Mouse (Mus musculus): Measurements from ENCODE around the gene Ryk.

Gene Ryk

DNA sequence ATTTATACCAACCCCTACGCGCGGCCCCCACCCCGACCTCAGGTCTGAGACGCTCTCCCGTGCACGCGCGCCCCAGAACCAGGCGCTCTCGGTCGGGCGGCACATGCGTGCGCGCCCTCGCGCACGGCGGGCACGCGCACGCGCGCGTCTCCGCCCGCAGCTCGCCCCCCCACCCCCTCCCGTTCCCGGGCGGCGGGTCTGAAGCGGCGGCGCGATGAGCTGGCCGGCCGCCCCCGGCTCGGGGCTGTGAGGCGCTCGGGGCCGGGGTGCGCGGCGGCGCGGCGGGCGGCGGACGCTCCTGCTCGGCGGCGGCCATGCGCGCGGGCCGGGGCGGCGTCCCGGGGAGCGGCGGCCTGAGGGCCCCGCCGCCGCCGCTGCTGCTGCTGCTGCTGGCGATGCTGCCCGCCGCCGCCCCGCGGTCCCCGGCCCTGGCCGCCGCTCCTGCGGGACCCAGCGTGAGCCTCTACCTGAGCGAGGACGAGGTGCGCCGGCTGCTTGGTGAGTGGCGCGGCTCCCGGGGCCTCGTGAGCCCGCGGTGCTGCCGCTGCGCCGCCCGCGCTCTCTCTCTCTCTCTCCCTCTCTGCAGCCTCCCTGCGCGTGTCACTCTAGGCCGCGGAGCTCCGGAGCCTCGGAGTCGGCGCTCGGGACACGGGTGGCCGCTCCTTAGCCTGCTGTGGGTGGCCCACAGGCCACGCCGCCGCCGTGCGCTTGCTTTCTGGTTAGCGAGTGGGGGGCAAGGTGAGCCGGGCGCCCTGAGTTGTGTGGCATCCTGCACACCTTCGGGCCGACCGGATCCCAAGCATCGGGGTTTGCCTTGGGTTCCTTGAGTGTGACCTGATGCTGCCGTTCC is at the start of gene Ryk:
TSS of gene Ryk (plus strand) at position 176 of the 850 bp plus-strand sequence.
- peak; percentile 63 for DNase-seq (ENCODE audit: low spot score)

DNA sequence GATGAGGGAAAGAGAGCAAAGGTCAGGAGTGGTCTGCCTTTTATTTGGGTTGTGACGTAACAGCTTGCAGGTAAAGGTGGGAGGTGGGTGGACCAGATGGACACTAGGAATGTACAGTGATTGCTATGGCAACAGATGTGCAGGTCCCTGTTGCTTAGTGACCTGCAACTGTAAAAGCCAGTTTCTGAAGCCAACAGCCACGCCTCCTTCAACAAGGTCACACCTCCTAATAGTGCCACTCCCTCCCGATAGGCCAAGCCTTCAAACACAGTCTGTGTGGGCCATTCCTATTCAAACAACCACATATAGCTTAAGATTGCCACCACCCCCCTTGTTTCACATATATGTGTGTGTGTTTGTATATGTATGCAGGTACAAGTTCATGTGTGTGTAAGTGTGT is 45.2 kb upstream of the Ryk start:
- DNase-seq (ENCODE audit: low spot score), result no peak

DNA sequence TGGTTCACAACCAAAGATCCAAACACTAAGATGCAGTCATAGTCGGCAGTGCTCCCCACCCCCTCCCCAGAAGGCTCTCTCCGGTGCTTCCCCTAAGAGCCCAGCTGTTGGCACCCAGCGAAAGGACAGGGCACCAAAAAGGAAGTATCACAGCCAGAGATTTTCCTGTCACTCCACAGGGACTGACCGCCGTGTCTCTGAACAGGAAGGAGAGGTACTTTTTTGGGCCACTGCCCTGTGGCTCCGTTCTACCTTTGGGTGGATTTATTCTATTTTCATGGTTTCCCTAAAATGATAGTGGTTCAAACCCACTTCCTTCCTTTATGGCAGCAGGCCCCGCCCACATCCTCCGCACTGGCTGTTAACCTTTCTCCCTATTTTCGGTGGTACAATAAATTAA is 42.9 kb upstream of the Ryk start:
- no peak for DNase-seq (ENCODE audit: low spot score)

DNA sequence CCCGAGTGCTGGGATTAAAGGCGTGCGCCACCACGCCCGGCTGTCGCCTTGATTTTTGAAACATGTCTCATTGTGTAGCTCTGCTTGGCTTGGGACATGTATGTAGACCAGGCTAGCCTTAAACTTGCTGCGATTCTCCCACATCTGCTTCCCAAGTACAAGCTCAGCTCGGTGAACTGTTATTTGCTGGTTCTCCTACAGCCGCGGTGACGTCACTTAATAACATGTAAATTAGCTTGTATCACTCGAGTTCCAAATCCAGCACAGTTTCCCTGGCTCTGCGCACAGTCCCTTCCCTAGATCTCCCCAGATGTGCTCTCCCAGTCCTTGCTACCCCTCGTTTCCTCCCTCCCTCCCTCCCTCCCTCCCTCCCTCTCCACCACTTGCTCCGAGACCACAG is 41.9 kb upstream of the Ryk start:
- no peak for DNase-seq (ENCODE audit: low spot score)

DNA sequence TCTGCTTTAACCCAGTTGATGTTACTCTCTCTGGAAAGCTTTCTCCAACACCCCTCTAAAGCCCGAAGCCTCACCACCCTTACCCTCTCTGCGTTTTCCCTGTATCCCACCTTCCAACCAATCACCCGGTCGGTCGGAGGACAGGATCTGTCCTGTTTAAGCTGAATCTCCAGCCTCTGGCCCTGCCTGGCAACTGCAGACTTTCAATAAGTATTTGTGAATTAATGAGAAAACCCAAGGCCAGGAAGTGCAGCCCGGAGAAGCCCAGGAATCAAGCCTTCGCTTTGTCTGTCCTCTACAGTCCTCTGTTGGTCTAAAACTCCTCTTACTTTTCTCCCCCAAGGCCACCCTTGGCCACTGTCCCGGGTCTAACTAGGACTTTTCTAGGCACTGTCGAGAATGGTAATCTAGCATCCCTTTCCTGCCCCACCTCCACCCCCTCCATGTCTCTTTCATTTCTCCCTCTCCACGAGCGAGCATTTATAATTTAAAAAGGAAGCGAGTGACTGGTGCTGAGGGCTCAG is 41.4 kb upstream of the Ryk start:
- no peak for DNase-seq (ENCODE audit: low spot score)

DNA sequence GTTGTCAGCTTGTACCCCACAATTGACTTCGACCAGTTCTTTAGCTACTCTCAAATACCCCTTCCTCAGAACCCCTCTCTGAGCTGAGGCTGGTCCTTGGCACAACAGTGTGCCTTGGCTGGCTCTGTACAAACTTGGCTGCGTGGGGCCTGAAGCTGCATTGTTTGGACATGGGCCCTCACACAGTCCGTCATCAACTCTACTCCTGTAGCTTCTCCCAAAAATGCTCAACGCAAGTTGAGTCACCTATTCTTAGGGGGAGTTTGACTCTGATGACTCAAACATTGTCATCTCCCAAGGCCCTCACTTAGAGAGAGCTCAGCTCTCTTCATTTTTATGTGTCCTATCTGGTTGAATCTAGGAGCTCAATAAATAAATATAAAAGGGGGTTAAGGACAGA is 36.3 kb upstream of the Ryk start:
- no peak for DNase-seq (ENCODE audit: low spot score)

DNA sequence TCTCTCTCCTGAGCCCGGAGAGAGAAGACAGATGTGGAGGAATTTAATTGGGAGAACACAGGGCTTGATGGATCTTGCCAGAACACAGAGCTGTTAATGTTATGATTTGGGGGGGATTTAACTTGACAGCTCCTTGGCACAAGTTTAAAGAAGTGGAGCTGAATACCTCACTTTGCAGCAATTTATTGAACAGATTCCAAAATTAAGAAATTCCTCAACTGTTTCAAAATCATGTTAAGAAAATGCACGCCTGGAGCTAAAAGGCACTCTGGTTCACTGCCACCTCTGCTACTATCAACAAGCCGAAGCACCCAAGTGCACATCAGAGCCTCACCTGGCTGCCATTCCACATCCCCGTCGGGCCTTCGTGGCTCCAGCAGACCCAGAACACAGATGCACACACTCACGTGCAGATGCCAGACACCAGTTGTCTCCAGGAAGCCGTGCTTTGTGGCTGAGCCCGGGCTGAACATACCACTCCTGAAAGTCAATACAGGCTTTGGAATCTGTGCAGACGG is 28.6 kb upstream of the Ryk start:
- no peak for DNase-seq (ENCODE audit: low spot score)

DNA sequence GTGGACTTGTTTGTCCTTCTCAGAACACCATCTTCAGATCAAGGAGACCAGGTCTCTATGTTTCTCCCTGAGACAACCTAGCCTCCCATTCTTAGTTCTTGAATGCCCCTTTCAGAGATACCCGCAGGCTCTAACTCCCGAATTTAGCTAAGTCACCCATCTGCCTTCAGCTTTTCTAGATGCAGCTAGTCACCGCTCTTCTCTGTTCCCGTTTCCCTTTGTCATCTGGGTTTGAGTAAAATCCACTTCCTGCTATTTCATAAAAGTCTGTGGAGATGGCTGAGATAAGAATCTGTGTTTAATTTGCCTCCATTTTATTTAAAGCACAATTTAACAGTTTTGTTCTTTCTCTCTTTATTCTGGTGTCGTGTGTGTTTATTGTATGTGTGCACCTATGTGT is 23.5 kb upstream of the Ryk start:
- DNase-seq (ENCODE audit: low spot score), result no peak

DNA sequence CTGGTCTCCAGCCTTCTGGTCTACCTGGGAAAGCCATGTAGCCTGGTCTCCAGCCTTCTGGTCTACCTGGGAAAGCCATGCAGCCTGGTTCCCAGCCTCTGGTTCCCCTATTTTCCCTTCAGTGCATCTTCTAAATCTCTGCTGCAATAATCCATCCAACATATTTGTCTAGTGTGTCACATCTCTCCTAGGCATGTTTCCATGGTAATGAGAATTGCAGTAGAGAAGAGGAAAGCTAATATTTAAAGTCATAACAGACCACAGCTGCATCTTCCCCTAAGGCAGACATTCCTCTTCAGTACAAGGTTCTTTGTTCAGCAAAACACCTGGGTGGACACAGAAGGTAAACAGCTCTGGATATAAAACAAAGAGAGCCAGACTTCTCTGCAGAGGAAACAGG is 16.5 kb upstream of the Ryk start:
- DNase-seq (ENCODE audit: low spot score), result no peak

DNA sequence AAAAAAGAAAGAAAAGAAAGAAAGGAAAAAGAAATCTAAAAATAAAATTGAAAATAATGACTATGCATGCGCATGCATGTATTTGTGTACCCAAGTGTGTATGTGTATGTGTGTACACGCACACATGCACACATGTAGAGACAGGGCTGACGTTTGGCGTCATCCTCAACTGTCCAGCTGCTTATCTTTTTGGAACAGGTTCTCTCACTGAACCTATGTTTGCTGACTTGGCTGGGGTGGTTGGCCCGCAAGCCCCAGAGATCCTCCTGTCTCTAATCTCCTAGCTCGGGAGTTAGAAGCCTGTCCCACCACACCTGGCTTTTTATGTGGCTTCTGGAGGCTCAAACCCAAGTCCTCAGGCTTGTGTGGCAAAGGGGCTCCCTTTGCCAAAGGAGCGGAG is 6.1 kb upstream of the Ryk start:
- DNase-seq (ENCODE audit: low spot score), result no peak

DNA sequence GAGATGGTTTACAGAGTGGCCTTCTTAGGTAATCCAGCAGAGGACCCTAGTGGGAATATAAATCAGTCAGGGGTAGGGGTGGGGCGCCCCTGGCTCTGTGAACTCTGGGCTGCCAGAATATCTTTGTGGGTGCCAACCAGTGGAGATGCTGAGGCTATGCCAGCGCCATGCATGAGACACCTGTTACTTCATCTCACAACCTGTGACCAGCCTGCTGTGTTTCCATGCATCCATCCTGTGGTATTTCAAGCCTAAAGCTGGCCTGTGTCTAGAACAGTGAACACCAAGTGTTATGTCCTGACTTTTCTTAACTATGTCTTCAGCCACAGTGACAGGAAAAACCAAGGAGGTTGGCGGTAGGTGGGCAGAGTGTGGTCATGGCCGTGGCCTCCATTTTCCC is 3.2 kb upstream of the Ryk start:
- DNase-seq (ENCODE audit: low spot score), result no peak

DNA sequence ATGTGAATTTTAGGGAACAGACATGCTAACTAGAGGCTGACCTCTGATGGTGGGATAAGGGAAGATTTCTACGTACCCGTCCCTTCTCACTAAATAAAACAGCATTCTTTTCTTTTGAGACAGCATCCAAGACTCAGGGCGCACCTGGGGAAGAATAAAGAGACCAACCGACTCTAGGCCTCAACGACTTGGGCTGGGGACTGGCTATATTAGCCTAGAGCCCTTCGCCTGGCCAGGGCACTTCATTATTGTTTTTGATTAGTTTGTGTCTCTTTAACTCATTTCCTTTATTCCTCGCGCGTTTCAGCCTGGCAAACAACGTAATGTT is 339 bp upstream of the Ryk start:
- no peak for DNase-seq (ENCODE audit: low spot score)

DNA sequence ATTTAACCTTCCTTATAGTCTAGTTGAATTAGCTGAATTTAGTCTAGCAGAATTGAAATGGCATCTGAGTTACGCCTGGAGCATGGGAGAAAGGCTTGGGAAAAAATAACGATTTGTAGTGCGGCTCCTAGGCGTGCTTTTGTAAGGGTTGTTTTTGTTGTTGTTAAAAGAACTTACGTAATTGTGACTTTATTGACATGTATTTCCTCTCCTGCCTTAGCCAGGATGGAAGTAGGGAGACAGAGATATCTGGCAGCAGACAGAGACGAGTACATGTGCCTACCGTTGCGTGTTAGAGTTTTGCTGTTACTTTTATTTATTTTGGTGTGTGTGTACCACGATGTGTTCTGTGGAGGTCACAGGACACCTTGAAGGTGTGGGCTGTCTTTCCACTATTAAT is 1.6 kb downstream of the Ryk start:
- DNase-seq (ENCODE audit: low spot score), result no peak

DNA sequence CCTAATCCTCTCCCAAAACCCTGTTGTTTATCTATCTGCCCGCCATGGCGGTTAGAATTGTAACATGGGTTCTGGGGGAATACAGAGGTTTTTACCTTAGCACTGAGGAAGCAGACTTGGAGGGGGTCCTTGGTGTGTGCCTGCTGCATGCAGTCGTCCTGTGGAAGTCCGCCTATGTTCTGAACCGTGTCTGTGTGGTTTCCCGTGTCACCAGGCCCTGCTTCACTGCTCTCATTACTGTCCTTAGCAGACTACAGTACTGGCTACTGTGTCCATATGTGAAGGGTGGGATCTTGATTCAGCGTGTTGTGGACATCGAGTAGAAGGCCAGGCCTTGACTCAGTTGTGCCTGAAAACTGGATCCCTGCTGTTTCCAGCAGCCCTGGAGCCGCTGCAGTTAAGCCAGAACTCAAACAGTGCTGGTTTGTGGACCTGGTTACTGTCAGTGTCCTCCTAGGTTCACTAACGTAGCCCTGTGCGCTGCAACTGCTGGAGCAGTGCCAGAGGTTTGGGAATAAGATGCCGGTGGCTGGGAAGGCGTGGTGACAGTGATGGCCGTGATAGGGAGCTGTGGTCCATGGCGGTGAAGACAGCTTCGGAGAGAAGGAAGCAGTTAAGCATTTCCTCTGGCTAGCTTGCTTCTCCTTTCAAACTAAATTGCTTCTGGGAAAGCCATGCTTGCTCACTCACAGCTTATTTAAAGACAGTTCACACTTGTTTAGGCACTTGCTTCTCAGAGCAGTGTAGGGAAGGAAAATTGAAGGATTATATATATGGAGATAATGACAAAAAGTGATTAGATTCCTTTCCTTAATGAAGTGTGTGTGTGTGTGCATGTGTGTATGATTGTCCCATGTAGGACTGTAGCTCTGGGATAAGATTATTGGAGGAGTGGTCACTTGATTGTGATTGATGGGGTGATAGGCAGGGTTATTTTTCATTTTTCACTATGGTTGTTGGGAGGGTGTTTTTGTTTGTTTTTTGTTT is 6.4 kb downstream of the Ryk start:
- no peak for DNase-seq (ENCODE audit: low spot score)

DNA sequence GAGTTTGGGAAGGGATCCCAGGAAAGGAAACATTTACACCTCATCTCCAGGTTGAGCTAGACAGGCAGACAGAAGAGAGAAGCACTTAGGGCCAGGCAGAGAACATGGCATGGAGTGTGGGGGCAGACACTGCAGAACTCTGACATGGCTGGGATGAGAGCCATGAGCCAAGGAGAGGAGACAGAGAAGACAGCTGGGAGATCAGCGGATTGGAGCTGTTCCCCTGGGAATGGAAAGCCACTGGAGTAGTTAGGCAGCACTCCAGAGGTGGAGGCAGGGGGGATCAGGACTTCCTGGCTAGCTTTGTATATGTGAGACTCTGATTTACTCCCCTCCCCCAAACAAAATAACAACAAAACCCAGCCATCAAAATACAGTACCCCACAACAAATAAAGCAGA is 7.1 kb downstream of the Ryk start:
- DNase-seq (ENCODE audit: low spot score), result no peak

DNA sequence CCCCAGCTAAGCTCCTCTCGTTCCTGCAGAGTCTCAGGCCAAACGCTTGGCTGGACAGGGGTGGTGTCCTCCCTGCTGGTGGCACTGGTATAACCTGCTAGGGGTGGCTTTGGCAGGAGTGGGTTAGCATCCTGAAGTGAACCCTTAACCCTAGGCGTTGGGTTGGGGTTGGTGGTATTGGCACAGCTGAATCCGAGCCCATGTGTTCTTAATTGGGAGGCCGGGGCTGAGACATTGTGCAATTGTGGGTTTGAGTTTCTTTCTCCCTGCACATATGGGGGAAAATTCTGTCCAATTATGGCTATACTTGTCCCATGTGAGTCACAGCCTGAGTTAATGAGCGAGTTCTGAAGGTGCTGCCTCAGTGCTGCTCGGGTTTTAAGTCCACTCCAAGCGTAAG is 7.8 kb downstream of the Ryk start:
- no peak for DNase-seq (ENCODE audit: low spot score)

DNA sequence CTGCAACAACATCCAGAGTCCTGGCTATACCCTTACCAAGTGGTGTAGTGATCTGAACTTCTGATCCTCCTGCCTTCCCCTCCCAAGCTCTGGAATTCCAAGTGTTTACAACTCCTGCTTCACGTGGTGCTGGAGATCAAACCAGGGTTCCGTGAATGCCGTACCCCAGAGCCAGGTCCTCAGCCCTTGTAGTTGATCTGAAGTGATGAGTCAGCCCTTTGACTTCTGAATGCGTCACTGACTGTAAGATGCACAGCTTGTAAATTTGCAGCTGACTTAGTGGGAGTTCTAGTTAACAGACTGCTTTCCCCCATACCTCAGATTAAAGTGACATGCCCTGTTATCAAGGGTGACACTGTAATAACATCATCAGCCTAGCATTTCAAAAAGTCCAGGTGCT is 8.9 kb downstream of the Ryk start:
- DNase-seq (ENCODE audit: low spot score), result no peak

DNA sequence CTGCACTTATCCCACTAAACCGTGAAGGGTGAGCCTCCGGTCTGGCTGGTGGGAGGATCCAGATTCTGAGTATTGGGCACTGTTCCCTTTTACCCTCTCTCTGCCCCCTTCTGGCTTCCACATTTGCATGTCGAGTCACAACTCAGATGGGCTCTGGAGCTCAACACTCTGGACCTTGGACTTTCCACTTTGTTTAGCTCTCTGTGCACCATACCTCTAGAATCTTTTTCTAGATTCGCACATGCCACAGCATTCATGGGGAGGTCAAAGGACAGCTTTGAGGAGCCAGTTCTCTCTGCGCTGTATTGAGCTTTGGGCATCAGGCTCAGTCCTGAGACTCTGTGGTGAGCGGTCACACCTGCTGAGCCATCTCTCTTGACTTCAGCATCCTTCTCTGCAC is 11.1 kb downstream of the Ryk start:
- DNase-seq (ENCODE audit: low spot score), result no peak

DNA sequence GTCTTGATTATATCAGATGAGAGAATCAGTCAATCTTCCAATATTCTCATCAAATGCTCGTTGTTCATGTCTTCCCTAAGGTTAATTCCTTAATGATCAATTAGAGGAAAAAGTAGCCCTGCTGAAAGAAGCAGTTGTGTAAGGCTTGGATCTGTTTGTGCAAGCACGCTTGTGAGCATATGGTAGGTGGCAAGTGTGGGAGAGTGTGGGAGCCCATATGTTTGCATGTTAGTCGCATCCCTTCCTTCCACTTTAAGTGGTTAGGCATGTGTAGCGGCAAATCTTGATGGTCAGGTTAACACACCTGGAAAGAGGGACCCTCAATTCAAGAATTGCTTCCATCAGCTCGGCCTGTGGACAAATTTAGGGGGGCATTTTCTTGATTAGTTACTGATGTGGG is 11.6 kb downstream of the Ryk start:
- DNase-seq (ENCODE audit: low spot score), result no peak

DNA sequence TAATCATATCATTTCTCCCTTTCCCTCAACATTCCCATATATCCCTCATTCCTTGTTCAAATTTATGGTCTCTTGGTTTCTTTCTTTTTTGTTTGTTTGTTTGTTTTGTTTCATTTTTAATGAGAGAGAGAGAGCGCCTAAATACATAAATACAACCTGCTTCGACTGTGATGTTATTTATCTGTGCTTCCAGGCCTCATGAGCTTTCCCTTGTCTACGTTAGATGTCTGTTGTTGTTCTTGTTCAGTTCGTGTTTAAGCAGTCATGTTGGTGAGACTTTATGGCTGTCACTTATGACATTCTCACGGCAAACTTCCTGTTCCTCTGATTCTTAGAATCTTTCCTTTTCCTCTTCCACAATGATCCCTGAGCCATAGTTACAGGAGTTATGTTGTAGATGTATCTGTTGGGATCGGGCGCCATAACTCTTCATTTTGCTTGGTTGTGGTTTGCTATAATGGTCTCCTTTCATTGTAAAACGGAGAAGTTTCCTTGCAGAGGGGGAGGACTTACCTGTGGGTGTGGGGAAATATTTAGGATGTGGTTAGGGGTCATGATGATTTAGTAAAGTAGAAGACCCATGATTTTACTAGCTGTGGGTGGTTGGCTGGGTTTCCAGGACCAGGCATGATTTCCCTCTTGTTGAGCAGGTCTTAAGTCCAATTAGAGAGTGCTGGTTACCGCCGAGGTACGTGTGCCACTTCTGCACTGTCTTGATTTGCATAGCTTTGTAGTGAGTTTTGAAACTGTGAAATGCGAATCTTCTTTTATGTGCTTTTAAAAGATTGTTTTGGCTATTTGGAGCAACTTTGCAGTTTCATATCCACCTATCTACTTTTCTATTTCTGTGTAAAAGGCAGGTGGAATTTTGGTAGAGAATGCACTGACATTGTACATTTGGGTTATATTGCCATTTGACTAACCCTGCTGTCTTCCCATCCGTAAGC is 17.6 kb downstream of the Ryk start:
- no peak for DNase-seq (ENCODE audit: low spot score)

DNA sequence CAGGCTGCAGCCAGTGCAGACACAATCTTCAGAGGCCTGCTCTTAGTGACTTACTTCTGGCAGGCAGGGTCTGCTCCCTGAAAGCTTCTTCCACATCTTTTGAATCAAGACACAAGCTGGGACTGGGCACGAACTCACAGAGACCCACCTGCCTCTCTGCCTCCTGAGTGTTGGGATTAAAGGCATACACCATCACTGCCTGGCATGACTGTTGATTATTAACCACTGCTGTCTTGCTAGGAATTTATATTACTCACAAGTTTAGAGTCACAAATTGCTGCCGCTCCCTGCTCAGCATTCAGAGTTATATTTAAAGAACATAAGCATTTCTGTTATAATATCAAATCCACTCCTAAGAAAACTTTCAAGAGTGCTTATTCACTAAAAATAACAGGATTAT is 23.1 kb downstream of the Ryk start:
- DNase-seq (ENCODE audit: low spot score), result no peak

DNA sequence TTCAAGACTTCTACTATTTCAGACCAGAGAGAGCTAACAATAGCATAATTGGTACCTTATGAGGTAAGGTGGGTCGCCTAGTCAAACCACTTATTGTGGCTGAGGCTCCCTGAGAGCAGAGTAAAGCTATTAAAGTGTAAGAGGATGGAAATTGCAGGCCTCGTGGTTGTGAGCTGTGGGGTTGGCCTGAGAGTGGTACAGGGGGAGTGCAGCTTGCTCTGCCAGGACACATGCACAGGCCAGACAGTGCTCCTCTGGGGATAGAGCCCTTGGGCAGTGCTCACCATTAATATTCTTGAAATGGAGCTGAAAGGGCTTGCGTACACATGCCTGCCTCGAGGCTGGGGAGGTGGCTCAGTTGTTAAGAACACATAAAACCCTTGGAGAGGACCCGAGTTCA is 23.6 kb downstream of the Ryk start:
- no peak for DNase-seq (ENCODE audit: low spot score)

Data from urinary bladder, postnatal 25 days (tissue).